Mouse (Mus musculus): Measurements from ENCODE around the gene Clmn. TPM values are rescaled to one million over a fixed set of nuclear protein-coding genes. Genes with fewer than 3 reads are reported as not detected.

Gene Clmn
- polyA plus RNA-seq, 1 experiment from 2014 or later, result 2.8 TPM

DNA sequence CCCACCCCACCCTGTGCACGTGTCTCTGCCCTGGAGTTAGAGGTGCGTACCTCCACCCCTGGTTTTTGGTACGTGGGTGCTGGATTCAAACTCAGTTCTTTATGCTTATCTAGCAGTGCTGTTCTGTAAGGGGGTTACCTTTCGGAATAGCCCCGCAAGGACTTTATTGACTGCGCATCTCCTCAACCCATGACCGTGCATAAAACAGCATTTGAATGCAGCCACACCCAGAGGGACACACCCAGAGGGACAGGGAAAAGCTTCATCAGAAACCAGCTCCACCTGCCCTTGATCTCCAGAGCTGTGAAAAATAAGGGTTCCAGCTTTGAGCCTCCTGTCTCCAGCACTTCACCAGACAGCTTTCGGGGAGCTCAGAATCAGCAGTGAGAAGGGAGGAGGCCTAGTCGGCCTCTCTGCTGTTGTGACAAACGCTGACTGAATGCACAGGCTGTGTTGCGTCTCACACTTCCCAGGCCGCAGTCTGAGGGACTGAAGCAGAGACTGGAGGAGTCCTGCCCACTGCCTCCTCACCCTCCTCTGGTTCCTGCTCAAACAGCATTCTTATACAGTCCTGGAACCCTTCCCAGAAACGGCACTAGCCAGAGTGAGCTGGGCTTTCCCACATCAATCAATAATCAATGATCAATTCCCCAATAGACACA lies 37.6 kb upstream of the Clmn start:
- WGBS, result 86% methylated on average over 13 of the region's 13 CpGs
- ATAC-seq (replicated peaks; ENCODE audit: low FRiP score), result no peak

DNA sequence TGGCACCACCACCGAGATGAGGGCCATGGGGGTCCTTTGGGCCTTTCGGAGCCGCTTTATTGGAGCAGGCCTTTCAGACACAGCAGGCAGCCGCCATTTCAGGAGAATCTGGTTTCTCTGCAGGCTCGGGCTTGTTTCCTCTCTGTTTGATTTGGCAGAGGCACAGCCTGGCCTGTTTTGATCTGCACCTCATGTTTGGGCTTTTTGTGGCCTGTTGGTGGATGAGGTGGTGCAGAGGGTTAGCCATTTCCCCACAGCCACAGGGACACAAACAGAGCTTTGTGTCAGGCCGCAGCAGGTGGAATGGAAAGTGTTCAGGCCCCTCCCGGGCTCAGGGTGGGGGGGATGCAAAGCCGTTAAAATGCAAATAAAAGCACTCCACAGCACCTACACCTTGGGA lies 36.4 kb upstream of the Clmn start:
- no peak for ATAC-seq (replicated peaks; ENCODE audit: low FRiP score)
- no peak for DNase-seq (ENCODE audit: low spot score)

More for the DNA sequence above, 37.6 kb upstream of the Clmn start:
- Histone ChIP-seq H3K9ac (ENCODE audit: low read length) (no peak overlapping the region), H3K9me3 (ENCODE audit: control insufficient read depth, low read length) (no peaks in the 10 kb centered on the region), H3K36me3 (ENCODE audit: control insufficient read depth, insufficient read depth, low read length) (no peaks in the 10 kb centered on the region), H3K4me3 (ENCODE audit: low read depth, low read length) (no peak overlapping the region), H3K27me3 (ENCODE audit: control insufficient read depth, insufficient read depth, low read length) (no peaks in the 10 kb centered on the region; the same call in 1 of the 2 replicates), H3K4me2 (ENCODE audit: low read depth, low read length, severe bottlenecking) (no peak overlapping the region), H3K27ac (ENCODE audit: low read depth, low read length) (no peak overlapping the region), H3K4me1 (replicated peaks; ENCODE audit: control insufficient read depth, insufficient read depth, low read length) (peaks cover 4% of the 10 kb centered on the region; the same call in 1 of the 2 replicates)
- no peak for DNase-seq (ENCODE audit: low spot score)

DNA sequence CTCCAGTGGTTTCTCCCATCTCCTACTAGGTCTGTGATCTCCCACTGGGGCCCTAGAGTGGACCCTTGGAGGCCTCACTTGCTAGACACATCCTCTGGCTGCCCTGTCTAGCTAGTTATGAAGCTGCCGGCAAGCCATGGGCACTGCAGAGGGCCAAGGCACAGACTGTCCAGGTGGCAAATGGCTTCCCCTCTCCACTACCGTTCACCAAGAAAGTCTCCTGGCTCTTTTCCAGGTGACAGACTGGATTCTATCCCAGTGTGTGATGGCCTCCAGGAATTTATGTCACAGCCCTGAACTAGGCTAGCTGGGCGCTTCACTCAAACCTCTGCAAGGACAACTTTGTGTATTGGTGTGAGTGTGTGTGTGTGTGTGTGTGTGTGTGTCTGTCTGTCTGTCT lies 35.0 kb upstream of the Clmn start:
- Histone ChIP-seq H3K9ac (ENCODE audit: low read length) (no peak overlapping the region), H3K4me2 (ENCODE audit: low read depth, low read length, severe bottlenecking) (no peak overlapping the region), H3K4me3 (ENCODE audit: low read depth, low read length) (no peak overlapping the region), H3K9me3 (ENCODE audit: control insufficient read depth, low read length) (no peaks in the 10 kb centered on the region), H3K27ac (ENCODE audit: low read depth, low read length) (no peak overlapping the region), H3K36me3 (ENCODE audit: control insufficient read depth, insufficient read depth, low read length) (no peaks in the 10 kb centered on the region), H3K4me1 (replicated peaks; ENCODE audit: control insufficient read depth, insufficient read depth, low read length) (peaks cover 10% of the 10 kb centered on the region; the same call in 1 of the 2 replicates), H3K27me3 (ENCODE audit: control insufficient read depth, insufficient read depth, low read length) (no peaks in the 10 kb centered on the region)
- no peak for ATAC-seq (replicated peaks; ENCODE audit: low FRiP score)
- DNase-seq (ENCODE audit: low spot score), result no peak
- 92% methylated on average over 3 of the region's 3 CpGs for WGBS

More for the DNA sequence above, 36.4 kb upstream of the Clmn start:
- Histone ChIP-seq H3K4me2 (ENCODE audit: low read depth, low read length, severe bottlenecking) (no peak overlapping the region), H3K9ac (ENCODE audit: low read length) (no peak overlapping the region), H3K4me3 (ENCODE audit: low read depth, low read length) (no peak overlapping the region), H3K9me3 (ENCODE audit: control insufficient read depth, low read length) (no peaks in the 10 kb centered on the region), H3K4me1 (replicated peaks; ENCODE audit: control insufficient read depth, insufficient read depth, low read length) (peaks cover 10% of the 10 kb centered on the region; the same call in 1 of the 2 replicates), H3K27ac (ENCODE audit: low read depth, low read length) (no peak overlapping the region), H3K36me3 (ENCODE audit: control insufficient read depth, insufficient read depth, low read length) (no peaks in the 10 kb centered on the region), H3K27me3 (ENCODE audit: control insufficient read depth, insufficient read depth, low read length) (no peaks in the 10 kb centered on the region; the same call in 1 of the 2 replicates)
- WGBS, result 27% methylated on average over 8 of the region's 8 CpGs

DNA sequence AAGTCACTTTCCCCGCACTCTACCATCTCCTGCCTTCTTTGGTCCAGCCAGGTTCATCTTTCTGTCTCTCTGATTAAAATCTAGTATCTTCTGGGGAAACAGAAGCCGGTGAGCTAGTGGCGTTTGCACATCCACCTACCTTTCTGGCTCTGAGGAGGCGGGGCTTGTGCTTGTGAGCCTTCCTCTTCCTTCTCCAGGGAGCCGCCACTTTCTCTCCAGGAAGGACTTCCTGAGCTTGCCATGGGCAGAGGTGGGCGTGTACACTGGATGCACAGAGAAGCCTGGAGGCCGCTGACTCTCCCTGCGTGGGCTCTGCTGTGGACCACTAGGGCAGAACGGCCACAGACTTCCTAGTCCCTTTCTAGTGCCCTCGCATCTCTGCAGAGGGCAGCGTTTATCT lies 34.3 kb upstream of the Clmn start:
- H3K27me3 ChIP-seq (ENCODE audit: control insufficient read depth, insufficient read depth, low read length), result no peaks in the 10 kb centered on the region
- 62% methylated on average over 11 of the region's 11 CpGs for WGBS
- H3K9me3 ChIP-seq (ENCODE audit: control insufficient read depth, low read length), result no peaks in the 10 kb centered on the region
- no peak overlapping the region for H3K4me2 ChIP-seq (ENCODE audit: low read depth, low read length, severe bottlenecking)
- no peak overlapping the region for H3K9ac ChIP-seq (ENCODE audit: low read length)
- H3K36me3 ChIP-seq (ENCODE audit: control insufficient read depth, insufficient read depth, low read length), result no peaks in the 10 kb centered on the region
- DNase-seq (ENCODE audit: low spot score) (no peak), ATAC-seq (replicated peaks; ENCODE audit: low FRiP score) (no peak)
- peaks cover 10% of the 10 kb centered on the region; the same call in 1 of the 2 replicates for H3K4me1 ChIP-seq (replicated peaks; ENCODE audit: control insufficient read depth, insufficient read depth, low read length)
- H3K4me3 ChIP-seq (ENCODE audit: low read depth, low read length), result no peak overlapping the region
- no peak overlapping the region for H3K27ac ChIP-seq (ENCODE audit: low read depth, low read length)

DNA sequence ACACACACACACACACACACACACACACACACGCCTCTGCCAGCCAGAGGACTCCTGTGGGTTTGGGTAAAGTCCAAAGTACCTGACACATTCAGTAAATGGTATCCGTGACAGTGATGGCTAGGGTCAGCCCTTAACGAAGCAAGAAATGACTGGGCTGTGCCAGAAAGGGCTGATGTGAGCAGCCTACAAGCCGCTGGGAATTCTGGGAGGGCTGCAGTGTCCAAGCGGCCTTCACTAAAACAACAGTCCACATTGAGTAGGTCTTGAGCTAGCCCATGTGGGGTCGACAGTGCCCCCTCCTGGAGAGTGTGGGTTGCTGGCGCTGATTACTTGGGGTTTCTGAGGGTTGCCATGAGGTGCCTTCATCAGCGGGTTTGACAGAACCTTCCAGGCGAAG lies 33.8 kb upstream of the Clmn start:
- 75% methylated on average over 9 of the region's 9 CpGs for WGBS
- Histone ChIP-seq H3K27me3 (ENCODE audit: control insufficient read depth, insufficient read depth, low read length) (no peaks in the 10 kb centered on the region), H3K4me2 (ENCODE audit: low read depth, low read length, severe bottlenecking) (no peak overlapping the region), H3K9me3 (ENCODE audit: control insufficient read depth, low read length) (no peaks in the 10 kb centered on the region), H3K4me1 (replicated peaks; ENCODE audit: control insufficient read depth, insufficient read depth, low read length) (peaks cover 10% of the 10 kb centered on the region; the same call in 1 of the 2 replicates), H3K4me3 (ENCODE audit: low read depth, low read length) (no peak overlapping the region), H3K27ac (ENCODE audit: low read depth, low read length) (no peak overlapping the region), H3K9ac (ENCODE audit: low read length) (no peak overlapping the region), H3K36me3 (ENCODE audit: control insufficient read depth, insufficient read depth, low read length) (no peaks in the 10 kb centered on the region)
- no peak for ATAC-seq (replicated peaks; ENCODE audit: low FRiP score)
- no peak for DNase-seq (ENCODE audit: low spot score)

DNA sequence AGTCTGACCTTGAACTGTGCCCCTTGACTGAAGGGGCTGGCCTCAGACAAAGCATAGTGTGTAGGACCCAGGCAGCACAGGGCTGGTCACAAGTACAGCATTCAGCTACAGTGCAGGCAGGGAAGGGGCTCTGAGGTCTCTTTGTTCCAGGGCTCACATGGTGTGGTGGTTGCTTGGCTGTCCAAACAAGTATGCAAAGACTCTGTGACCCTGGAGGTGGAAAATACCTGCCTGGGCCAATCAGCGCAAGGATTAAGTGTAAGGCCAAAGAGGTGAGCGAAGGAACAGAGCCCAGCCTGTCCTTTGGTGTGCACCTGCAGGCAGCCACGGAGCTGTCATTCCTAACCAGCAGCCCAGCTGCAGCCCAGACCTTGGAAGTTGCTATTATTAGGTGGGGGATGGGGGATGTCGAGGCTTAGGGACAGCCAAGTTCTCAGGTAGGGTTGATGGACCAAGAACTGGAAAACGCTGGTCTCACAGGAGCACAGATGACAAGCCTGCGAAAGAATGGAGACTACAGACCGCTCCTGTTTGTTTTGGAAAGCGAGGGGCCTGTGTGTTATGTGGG lies 32.3 kb upstream of the Clmn start:
- no peak overlapping the region for H3K4me2 ChIP-seq (ENCODE audit: low read depth, low read length, severe bottlenecking)
- H3K9me3 ChIP-seq (ENCODE audit: control insufficient read depth, low read length), result no peaks in the 10 kb centered on the region
- H3K4me1 ChIP-seq (replicated peaks; ENCODE audit: control insufficient read depth, insufficient read depth, low read length), result peaks cover 10% of the 10 kb centered on the region; the same call in 1 of the 2 replicates
- DNase-seq (ENCODE audit: low spot score) (no peak), ATAC-seq (replicated peaks; ENCODE audit: low FRiP score) (peak; percentile 55)
- no peak overlapping the region for H3K9ac ChIP-seq (ENCODE audit: low read length)
- H3K36me3 ChIP-seq (ENCODE audit: control insufficient read depth, insufficient read depth, low read length), result no peaks in the 10 kb centered on the region
- 54% methylated on average over 8 of the region's 8 CpGs for WGBS
- no peak overlapping the region for H3K4me3 ChIP-seq (ENCODE audit: low read depth, low read length)
- no peaks in the 10 kb centered on the region for H3K27me3 ChIP-seq (ENCODE audit: control insufficient read depth, insufficient read depth, low read length)
- H3K27ac ChIP-seq (ENCODE audit: low read depth, low read length), result no peak overlapping the region

DNA sequence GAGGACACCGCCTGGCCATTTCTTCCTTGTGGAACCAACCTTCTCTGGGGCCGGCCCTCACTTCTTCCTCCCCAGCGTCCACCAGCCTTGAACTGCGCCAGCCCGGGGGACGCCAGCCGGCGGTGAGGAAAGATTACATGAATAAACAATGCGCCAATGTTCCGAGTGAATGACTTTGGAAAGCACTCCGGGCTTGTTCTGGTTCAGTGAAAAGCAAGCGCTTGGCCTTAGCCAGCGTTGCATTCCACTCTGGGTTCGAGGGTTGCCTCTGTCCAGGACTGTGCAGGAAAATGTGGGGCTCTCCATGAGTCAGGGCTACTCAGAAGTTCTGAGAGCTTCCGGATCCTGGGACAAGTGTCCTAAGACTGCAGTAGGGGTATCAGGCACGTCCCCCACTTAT lies 31.8 kb upstream of the Clmn start:
- no peaks in the 10 kb centered on the region for H3K9me3 ChIP-seq (ENCODE audit: control insufficient read depth, low read length)
- ATAC-seq (replicated peaks; ENCODE audit: low FRiP score), result peak; percentile 49
- H3K4me3 ChIP-seq (ENCODE audit: low read depth, low read length), result no peak overlapping the region
- DNase-seq (ENCODE audit: low spot score), result no peak
- H3K4me1 ChIP-seq (replicated peaks; ENCODE audit: control insufficient read depth, insufficient read depth, low read length), result peaks cover 10% of the 10 kb centered on the region; the same call in 1 of the 2 replicates
- no peaks in the 10 kb centered on the region for H3K27me3 ChIP-seq (ENCODE audit: control insufficient read depth, insufficient read depth, low read length)
- WGBS, result 56% methylated on average over 16 of the region's 16 CpGs
- H3K27ac ChIP-seq (ENCODE audit: low read depth, low read length), result no peak overlapping the region
- H3K4me2 ChIP-seq (ENCODE audit: low read depth, low read length, severe bottlenecking), result no peak overlapping the region
- no peaks in the 10 kb centered on the region for H3K36me3 ChIP-seq (ENCODE audit: control insufficient read depth, insufficient read depth, low read length)
- H3K9ac ChIP-seq (ENCODE audit: low read length), result no peak overlapping the region

DNA sequence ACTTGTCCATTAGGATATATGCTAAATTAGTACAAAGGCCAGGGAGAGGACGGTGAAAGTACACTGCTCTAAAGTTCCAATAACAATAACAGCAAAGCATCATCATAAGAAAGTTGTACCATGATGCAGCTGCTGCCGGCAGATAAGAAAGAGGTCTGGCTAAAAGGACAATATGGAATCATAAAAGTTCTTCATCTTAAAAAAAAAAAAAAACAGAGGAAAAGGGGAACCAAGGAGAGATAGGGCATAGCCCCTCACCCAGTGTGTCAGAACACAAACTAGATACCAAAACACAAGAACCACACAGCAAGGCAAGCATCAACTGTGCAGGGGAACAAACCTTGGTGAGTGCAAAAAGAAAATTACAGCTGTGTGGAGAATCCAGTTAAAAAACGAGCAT lies 27.4 kb upstream of the Clmn start:
- no peaks in the 10 kb centered on the region for H3K9me3 ChIP-seq (ENCODE audit: control insufficient read depth, low read length)
- no peak overlapping the region for H3K27ac ChIP-seq (ENCODE audit: low read depth, low read length)
- no peak overlapping the region for H3K4me3 ChIP-seq (ENCODE audit: low read depth, low read length)
- H3K36me3 ChIP-seq (ENCODE audit: control insufficient read depth, insufficient read depth, low read length), result no peaks in the 10 kb centered on the region
- WGBS, result 90% methylated on average over 3 of the region's 3 CpGs
- no peak overlapping the region for H3K9ac ChIP-seq (ENCODE audit: low read length)
- no peak for ATAC-seq (replicated peaks; ENCODE audit: low FRiP score)
- DNase-seq (ENCODE audit: low spot score), result no peak
- H3K4me1 ChIP-seq (replicated peaks; ENCODE audit: control insufficient read depth, insufficient read depth, low read length), result peaks cover 4% of the 10 kb centered on the region; the same call in 1 of the 2 replicates
- H3K27me3 ChIP-seq (ENCODE audit: control insufficient read depth, insufficient read depth, low read length), result no peaks in the 10 kb centered on the region
- no peak overlapping the region for H3K4me2 ChIP-seq (ENCODE audit: low read depth, low read length, severe bottlenecking)

DNA sequence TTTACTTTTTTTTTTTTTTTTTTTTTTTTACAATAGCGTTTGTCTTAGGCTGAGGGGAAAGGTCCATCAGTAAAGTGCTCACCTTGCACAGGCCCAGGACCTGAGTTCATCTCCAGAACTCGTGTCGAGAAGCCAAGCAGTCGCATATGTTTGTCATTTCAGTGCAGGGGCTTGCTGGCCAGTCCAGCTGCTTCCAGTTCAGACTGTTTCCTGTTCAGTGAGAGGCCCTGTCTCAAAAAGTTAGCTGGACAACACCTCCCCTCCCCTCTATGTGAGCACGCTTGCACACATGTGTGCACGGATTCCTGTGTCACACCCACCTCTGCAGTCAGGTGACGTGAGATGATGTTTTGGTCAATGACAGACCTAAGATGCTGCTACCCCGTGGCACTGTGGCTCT lies 25.2 kb upstream of the Clmn start:
- Histone ChIP-seq H3K4me3 (ENCODE audit: low read depth, low read length) (no peak overlapping the region), H3K4me1 (replicated peaks; ENCODE audit: control insufficient read depth, insufficient read depth, low read length) (no peaks in the 10 kb centered on the region), H3K9me3 (ENCODE audit: control insufficient read depth, low read length) (no peaks in the 10 kb centered on the region), H3K27ac (ENCODE audit: low read depth, low read length) (no peak overlapping the region), H3K4me2 (ENCODE audit: low read depth, low read length, severe bottlenecking) (no peak overlapping the region), H3K36me3 (ENCODE audit: control insufficient read depth, insufficient read depth, low read length) (no peaks in the 10 kb centered on the region), H3K27me3 (ENCODE audit: control insufficient read depth, insufficient read depth, low read length) (no peaks in the 10 kb centered on the region), H3K9ac (ENCODE audit: low read length) (no peak overlapping the region)
- ATAC-seq (replicated peaks; ENCODE audit: low FRiP score) (no peak), DNase-seq (ENCODE audit: low spot score) (no peak)
- 79% methylated on average over 8 of the region's 8 CpGs for WGBS
